Mouse (Mus musculus) frontal cortex, adult (tissue): ENCODE results near the gene Epb41.

Source experiments
- ATAC-seq: cut with Nextera tagmentation; 2 replicates; pipeline ENCODE4 v1.9.2; 2017; ENCODE audit warnings: mild to moderate bottlenecking, moderate library complexity, mixed read lengths; ENCODE audit not compliant: low TSS enrichment

Gene Epb41

GRCm38 (mm10) chr4:131921461-131922346, 153.4 kb downstream of the Epb41 start, which contains the start of gene Tmem200b:
TSS of gene Tmem200b (plus strand) at chr4:131921771.
- no peak for ATAC-seq

- ATAC-seq = peak; percentile 14; the same call in 1 of the 2 replicates
Measured at GRCm38 (mm10) chr4:131920595-131921351, 154.3 kb downstream of the Epb41 start.

- no peak for ATAC-seq
Measured at GRCm38 (mm10) chr4:131920141-131920594, 155.0 kb downstream of the Epb41 start.

DNA sequence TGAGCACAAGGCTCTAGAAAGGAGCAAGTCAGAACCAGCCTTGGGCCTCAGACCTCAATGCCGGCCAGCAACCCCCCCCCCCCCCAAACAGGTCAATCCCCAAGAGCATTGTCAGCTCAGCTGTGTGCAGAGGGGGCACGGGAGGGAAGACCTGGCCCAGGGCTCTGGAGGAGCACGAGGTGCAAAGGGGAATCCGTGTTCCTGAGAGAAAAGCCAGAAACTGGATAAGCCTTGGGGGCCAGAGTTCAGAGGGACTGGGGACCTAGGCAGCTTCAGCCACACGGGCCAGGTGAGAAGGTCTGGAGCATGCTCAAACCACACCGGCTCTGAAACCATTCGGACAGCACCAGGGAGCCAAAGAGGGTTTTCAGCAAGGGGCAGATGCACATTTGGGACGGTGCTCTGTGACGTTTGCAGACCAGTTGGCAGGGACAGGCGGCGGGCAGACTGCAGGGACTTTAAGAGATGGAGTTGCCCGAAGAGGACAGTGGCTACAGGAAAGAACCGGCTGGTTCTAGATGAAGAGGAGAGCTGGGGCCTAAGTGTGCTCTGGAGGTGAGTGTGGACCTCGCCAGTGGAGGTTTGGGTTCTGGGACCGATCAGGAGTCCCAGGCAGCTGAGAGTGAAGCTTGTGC, 155.5 kb downstream of the Epb41 start:
- no peak for ATAC-seq

DNA sequence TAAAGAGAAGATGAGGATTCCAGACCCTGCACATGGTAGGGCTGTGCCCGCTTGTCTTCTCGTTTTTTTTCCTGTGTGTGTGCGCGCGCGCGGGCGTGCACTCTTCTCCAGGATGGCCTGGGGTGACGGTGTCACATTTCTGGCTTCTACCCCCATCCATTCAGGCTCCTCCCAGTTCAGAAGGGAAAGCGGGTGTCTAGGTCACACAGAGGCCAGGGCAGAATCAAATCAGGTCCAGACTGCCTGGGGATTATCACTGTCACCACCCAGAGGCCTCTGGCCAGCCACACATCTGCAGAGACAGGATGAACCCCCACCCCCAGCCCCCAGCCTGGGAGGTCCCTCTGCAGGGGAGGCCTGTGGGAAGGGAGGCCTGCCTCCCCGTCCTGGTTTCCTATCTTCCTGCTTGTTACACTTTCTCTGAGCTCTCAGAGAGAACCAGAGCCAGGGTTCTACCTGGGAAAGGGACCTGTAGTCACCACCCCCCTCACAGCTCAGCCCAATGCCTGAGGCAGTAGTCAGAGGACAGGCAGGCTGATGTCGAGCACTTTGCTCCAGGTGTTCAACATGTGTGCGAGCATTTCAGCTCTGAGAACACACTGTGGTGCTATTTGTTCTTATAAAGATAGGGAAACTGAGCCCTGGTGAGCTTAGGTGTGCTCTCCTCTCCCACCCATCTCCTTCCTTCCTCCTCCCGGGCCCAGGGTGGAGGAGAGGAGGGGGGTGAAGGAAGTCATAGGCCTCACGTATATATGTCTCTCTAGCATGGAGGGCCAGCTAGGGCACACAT, 156.2 kb downstream of the Epb41 start:
- no peak for ATAC-seq

- ATAC-seq = no peak
Measured at GRCm38 (mm10) chr4:131918026-131918533, 157.0 kb downstream of the Epb41 start.

GRCm38 (mm10) chr4:131917010-131917555, 158.0 kb downstream of the Epb41 start:
- no peak for ATAC-seq

GRCm38 (mm10) chr4:131916425-131916824, 158.7 kb downstream of the Epb41 start:
- ATAC-seq = peak; percentile 32; the same call in 1 of the 2 replicates

GRCm38 (mm10) chr4:131915821-131916328, 159.2 kb downstream of the Epb41 start:
- ATAC-seq = no peak

GRCm38 (mm10) chr4:131914891-131915469, 160.1 kb downstream of the Epb41 start:
- ATAC-seq = no peak

DNA sequence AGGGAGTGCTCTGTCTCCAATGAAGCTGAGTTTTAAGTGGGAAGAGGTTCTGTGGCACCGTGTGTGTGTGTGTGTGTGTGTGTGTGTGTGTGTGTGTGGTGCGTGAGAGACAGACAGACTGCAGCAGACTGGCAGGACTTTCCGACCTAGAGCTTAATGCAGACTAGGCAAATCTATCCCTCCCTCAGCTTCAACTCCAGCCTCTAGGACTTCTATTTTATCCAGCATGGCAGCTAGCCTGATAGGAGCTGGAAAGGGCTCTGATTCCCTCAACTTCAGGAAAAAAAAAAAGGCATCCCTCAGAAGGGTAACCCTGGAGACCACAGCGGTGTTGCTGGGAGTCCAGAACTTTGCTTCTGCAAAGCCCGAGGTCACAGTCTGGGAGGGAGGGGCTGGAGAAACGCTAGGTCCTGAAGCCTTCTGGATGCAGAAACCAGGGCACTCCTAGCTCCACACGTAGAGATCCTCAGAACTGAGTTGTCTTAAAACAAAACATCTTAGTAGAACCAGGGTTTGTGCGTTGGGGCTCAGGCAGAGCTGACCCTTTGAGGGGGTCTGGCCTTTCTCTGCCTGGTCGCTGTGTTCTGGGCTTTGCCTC, 161.0 kb downstream of the Epb41 start:
- ATAC-seq = no peak

GRCm38 (mm10) chr4:131913526-131913925, 161.6 kb downstream of the Epb41 start:
- 0 out of 2 replicates have a peak, but pooled peaks have one; percentile 35 for ATAC-seq

- peak; percentile 42; the same call in 1 of the 2 replicates for ATAC-seq
Measured at GRCm38 (mm10) chr4:131911521-131911920, 163.6 kb downstream of the Epb41 start.

- no peak for ATAC-seq
Measured at GRCm38 (mm10) chr4:131910237-131910994, 164.7 kb downstream of the Epb41 start.

DNA sequence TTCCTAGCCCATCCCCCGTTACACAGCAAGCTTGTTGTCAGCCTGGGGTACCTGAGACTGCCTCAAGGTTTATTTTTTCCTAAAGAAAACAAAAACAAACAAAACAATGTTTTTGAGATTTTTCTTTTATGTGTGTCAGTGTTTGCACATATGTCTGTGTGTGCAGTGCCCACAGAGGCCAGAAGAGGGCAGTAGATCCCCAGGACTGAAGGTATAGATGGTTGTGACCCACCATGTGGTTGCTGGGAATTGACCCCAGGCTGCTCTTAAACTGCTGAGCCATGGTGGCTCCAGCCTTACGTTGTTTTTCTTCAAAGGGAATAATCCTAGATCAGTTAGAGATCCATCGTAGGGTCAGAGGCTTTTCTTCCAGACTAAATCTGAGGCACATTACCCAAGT, 167.2 kb downstream of the Epb41 start:
- no peak for ATAC-seq

DNA sequence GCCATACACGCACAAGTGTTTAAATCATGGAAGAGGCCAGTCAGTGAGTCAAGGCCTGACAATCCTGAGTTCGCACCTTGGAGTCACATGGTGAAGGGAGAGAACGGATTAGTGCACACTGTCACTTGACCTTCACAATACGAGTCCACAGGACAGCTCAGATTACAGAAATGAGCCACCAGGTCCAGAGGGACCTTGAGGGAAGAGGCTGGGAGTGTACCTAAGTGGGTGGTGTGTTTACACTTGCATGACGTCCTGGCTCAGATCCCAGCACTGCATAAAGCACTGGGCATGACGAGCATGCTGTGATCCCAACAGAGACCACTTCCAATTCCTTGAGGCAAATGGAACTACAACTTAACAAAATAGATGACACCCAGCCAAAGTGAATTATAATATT, 168.7 kb downstream of the Epb41 start:
- ATAC-seq = no peak

- ATAC-seq = peak; percentile 74
Measured at GRCm38 (mm10) chr4:131904478-131904877, 170.6 kb downstream of the Epb41 start.

DNA sequence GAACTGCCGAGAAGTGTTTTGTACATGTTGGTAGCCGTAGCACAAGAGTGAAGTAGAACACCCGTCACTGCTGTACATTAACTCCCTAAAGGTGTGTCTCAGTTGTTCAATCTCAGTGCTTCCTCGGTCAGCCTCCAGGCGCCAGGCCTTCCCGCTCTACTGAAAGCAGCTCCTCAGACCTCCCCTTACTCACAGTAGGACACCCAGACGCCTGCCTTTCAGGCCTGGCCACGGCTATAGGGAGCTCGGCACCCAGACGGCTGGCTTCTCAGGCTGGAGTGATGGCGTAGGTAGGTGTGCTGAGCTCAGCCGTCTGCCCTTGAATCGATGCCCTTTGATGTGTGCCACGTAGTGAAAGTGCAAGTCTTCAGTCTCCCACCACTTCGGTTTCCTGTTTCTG, 174.0 kb downstream of the Epb41 start:
- no peak for ATAC-seq

DNA sequence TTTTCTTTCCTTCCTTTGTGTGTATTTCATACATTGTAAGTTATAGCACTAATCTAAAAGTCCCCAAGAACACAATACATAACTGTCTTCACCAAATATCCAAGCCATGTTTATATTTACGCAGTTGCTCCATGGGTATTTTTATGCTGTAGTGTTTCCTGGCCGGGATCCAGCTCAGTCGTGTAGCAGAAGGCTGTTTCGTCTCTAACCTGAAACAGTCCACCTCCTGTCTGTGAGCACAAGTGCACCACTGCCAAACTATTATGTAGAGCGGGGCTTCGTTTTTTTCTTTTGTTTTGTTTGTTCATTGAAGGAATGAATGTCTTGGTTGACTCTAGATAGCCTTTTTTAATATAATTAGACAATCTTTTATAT, 176.0 kb downstream of the Epb41 start:
- ATAC-seq = no peak
